Mouse (Mus musculus) liver, adult 2 months (tissue): ENCODE data around the gene Ptcd3. TPM values are rescaled to one million over a fixed set of nuclear protein-coding genes. Genes with fewer than 3 reads are reported as not detected.
A peak's percentile ranks its signal among the peaks of the same experiment; 100 is the strongest.

Experiments used
- DNase-seq: peaks from one replicate; pipeline ENCODE4 v3.0.0-alpha.2; 2011; ENCODE audit warnings: low read depth, low spot score; ENCODE audit errors: extremely low read depth
- H3K27ac ChIP-seq: fragments of 200-500 bp; replicated peaks from 2 replicates; pipeline ENCODE4 v1.5.1; 2012; ENCODE audit warnings: low read depth, mild to moderate bottlenecking, control low read depth, inconsistent platforms, low read length; ENCODE audit not compliant: insufficient read depth
- H3K27me3 ChIP-seq: fragments of 200-500 bp; 2 replicates; pipeline ENCODE4 v1.6.1; 2012; ENCODE audit warnings: mild to moderate bottlenecking, moderate library complexity, low read length, inconsistent platforms; ENCODE audit not compliant: control insufficient read depth, insufficient read depth
- H3K36me3 ChIP-seq: fragments of 200-500 bp; 2 replicates; pipeline ENCODE4 v1.6.1; 2012; ENCODE audit warnings: low read length, inconsistent platforms; ENCODE audit not compliant: control insufficient read depth, insufficient read depth
- H3K4me1 ChIP-seq: fragments of 200-500 bp; 2 replicates; pipeline ENCODE4 v1.6.1; 2011; ENCODE audit warnings: low read length; ENCODE audit not compliant: control insufficient read depth, insufficient read depth
- H3K4me3 ChIP-seq: fragments of 200-500 bp; 2 replicates; pipeline ENCODE4 v1.5.1; 2011; ENCODE audit warnings: low read depth, mild to moderate bottlenecking, control low read depth, low read length, moderate library complexity; ENCODE audit not compliant: insufficient read depth
- H3K79me2 ChIP-seq: fragments of 200-500 bp; 2 replicates; pipeline ENCODE4 v1.6.1; 2012; ENCODE audit warnings: inconsistent platforms, mild to moderate bottlenecking, low read length, moderate library complexity; ENCODE audit not compliant: control insufficient read depth, insufficient read depth
- H3K9ac ChIP-seq: fragments of 200-500 bp; 2 replicates; pipeline ENCODE4 v1.6.1; 2012; ENCODE audit warnings: low read depth, mild to moderate bottlenecking, control low read depth, inconsistent platforms, low read length
- CTCF ChIP-seq: fragments of 200-500 bp; IDR thresholded peaks from 2 replicates; pipeline ENCODE4 v1.5.1; 2011; ENCODE audit warnings: low read depth, low read length, control low read depth
- POLR2A ChIP-seq: fragments of 200-500 bp; IDR thresholded peaks from 2 replicates; pipeline ENCODE4 v1.6.1; 2011; ENCODE audit warnings: low read length, control low read depth; ENCODE audit not compliant: insufficient read depth; ENCODE audit errors: extremely low read depth
- WGBS: fragments of 180-500 bp; shearing (Covaris S2); methylation state at CpG from one replicate; pipeline ENCODE4 v1.1.7; 2018; 5-methylcytosine and 5-hydroxymethylcytosine counted together
- polyA plus RNA-seq: library from polyadenylated mRNA; depleted of rRNA; stranded (reverse); fragments of >200 nt; gene quantifications from 2 replicates; pipeline ENCODE4 v1.2.3, GENCODE M21; 2012; rRNA removed
- total RNA-seq: library from RNA; depleted of rRNA; stranded (reverse); fragments of >200 nt; gene quantifications from 2 replicates; pipeline ENCODE4 v1.2.3, GENCODE M21; 2014; rRNA removed

Gene Ptcd3
- total and polyA plus RNA-seq, 2 experiments = 9.1 to 58.9 TPM

GRCm38 (mm10) chr6:71840597-71841290 lies 67.8 kb downstream of the Ptcd3 start:
- H3K4me3 ChIP-seq = no peak overlapping the region
- H3K27me3 ChIP-seq = no peaks in the 10 kb centered on the region
- no peak overlapping the region for H3K9ac ChIP-seq
- peak overlapping the region; percentile 78; the same call in 1 of the 2 replicates for H3K27ac ChIP-seq
- DNase-seq = peak; percentile 87
- H3K4me1 ChIP-seq = peaks cover 18% of the 10 kb centered on the region
- 76% methylated on average over 1 of the region's 1 CpGs for WGBS
- peaks cover 23% of the 10 kb centered on the region; the same call in 1 of the 2 replicates for H3K79me2 ChIP-seq
- TF ChIP-seq POLR2A (no peak), CTCF (no peak)
- peaks cover 7% of the 10 kb centered on the region for H3K36me3 ChIP-seq

DNA sequence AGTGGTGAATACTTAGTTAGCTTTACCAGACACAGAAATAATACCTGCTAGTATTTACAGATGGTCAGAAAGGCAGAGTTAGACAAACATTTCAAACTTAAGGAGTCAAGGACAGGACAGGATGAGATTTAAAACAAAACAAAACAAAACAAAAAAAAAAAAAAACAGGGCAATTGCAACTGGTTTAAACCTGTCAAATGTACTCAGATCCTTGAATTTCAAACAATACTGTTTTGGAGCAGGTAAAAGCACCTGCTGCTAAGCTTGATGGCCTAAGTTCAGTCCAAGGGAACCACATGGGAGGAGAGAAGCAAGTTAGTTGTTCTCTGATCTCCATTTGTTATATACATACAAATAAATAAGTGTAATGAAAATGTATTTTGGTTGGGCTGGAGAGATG lies 68.7 kb downstream of the Ptcd3 start:
- Histone ChIP-seq H3K27me3 (no peaks in the 10 kb centered on the region), H3K9ac (no peak overlapping the region), H3K79me2 (peaks cover 26% of the 10 kb centered on the region; the same call in 1 of the 2 replicates), H3K36me3 (no peaks in the 10 kb centered on the region), H3K4me1 (peaks cover 18% of the 10 kb centered on the region), H3K27ac (peak overlapping the region; percentile 28; the same call in 1 of the 2 replicates), H3K4me3 (no peak overlapping the region)
- no peak for TF ChIP-seq POLR2A
- TF ChIP-seq CTCF = no peak
- peak; percentile 17 for DNase-seq

DNA sequence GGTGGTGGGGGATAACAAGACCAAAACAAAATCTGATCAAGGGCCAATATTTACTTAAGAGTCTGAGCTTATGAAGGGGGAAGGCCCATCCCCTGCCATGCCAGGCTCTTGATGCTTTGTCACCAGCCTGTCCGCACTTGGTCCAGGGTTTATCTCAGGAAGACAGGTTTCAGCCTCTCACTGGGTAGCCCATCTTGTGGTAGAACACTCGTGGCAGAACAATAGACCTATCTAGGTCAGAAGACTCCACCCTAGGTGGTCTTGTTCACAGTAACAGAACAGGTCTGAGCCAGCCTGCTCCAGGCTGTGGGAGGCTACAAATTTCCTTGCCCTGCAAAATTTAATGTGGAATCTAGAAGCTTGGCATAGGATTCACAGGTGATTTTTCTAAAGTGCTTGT lies 71.7 kb downstream of the Ptcd3 start:
- DNase-seq = no peak
- no peak overlapping the region for H3K4me3 ChIP-seq
- WGBS = 83% methylated on average over 2 of the region's 2 CpGs
- TF ChIP-seq POLR2A (no peak), CTCF (no peak)
- peaks cover 22% of the 10 kb centered on the region; the same call in 1 of the 2 replicates for H3K79me2 ChIP-seq
- 0 out of 2 replicates have a peak, but pooled peaks cover 2% of the 10 kb centered on the region for H3K36me3 ChIP-seq
- peaks cover 23% of the 10 kb centered on the region for H3K4me1 ChIP-seq
- H3K27ac ChIP-seq = no peak overlapping the region
- no peak overlapping the region for H3K9ac ChIP-seq
- no peaks in the 10 kb centered on the region for H3K27me3 ChIP-seq

- 0% methylated on average over 21 of the region's 21 CpGs for WGBS
These were observed 77.0 kb downstream of the Ptcd3 start for GRCm38 (mm10) chr6:71831581-71831960.

GRCm38 (mm10) chr6:71830690-71831580 lies 77.6 kb downstream of the Ptcd3 start, which contains the start of gene Immt:
Immt (plus strand) TSS chr6:71831331.
- Histone ChIP-seq H3K79me2 (peaks cover 6% of the 10 kb centered on the region; the same call in 1 of the 2 replicates), H3K4me1 (peaks cover 5% of the 10 kb centered on the region; the same call in 1 of the 2 replicates), H3K36me3 (0 out of 2 replicates have a peak, but pooled peaks cover 2% of the 10 kb centered on the region), H3K27me3 (no peaks in the 10 kb centered on the region), H3K4me3 (peak within 1 kb of the TSS; percentile 88), H3K9ac (peak within 1 kb of the TSS; percentile 93), H3K27ac (peak within 1 kb of the TSS; percentile 94)
- TF ChIP-seq POLR2A (peak; percentile 86), CTCF (no peak)
- under 1% methylated on average over 64 of the region's 64 CpGs for WGBS
- peak; percentile 94 for DNase-seq

More at GRCm38 (mm10) chr6:71831581-71831960, 77.0 kb downstream of the Ptcd3 start:
- H3K9ac ChIP-seq = peak overlapping the region; percentile 93
- H3K4me3 ChIP-seq = peak overlapping the region; percentile 88
- H3K27me3 ChIP-seq = no peaks in the 10 kb centered on the region
- H3K27ac ChIP-seq = peak overlapping the region; percentile 94
- H3K4me1 ChIP-seq = peaks cover 5% of the 10 kb centered on the region; the same call in 1 of the 2 replicates
- peak; percentile 92 for DNase-seq
- TF ChIP-seq POLR2A (no peak), CTCF (no peak)
- peaks cover 9% of the 10 kb centered on the region; the same call in 1 of the 2 replicates for H3K79me2 ChIP-seq
- H3K36me3 ChIP-seq = 0 out of 2 replicates have a peak, but pooled peaks cover 2% of the 10 kb centered on the region

Other genes with a start within 250 kb of the Ptcd3 start
- 0.74 and 0.94 TPM in 2 replicates for gene Reep1, start 201.2 kb downstream of the Ptcd3 start, total RNA-seq
- 0.22 and 0.40 TPM in 2 replicates for gene Reep1, start 201.2 kb downstream of the Ptcd3 start, polyA plus RNA-seq
- 13.5 and 14.4 TPM in 2 replicates for gene Mrpl35, start 81.8 kb downstream of the Ptcd3 start, total RNA-seq
- gene Mrpl35, start 81.8 kb downstream of the Ptcd3 start, polyA plus RNA-seq = 8.6 and 9.5 TPM in 2 replicates
- 90.5 and 100 TPM in 2 replicates for gene Immt, start 77.4 kb downstream of the Ptcd3 start, total RNA-seq
- gene Immt, start 77.4 kb downstream of the Ptcd3 start, polyA plus RNA-seq = 34.3 and 38.8 TPM in 2 replicates
- gene Polr1a, start 303 bp upstream of the Ptcd3 start, total RNA-seq = 9.3 and 15.2 TPM in 2 replicates
- 6.4 and 8.6 TPM in 2 replicates for gene Polr1a, start 303 bp upstream of the Ptcd3 start, polyA plus RNA-seq
- gene St3gal5, start 188.8 kb upstream of the Ptcd3 start, total RNA-seq = 115 and 162 TPM in 2 replicates
- gene St3gal5, start 188.8 kb upstream of the Ptcd3 start, polyA plus RNA-seq = 61.4 and 133 TPM in 2 replicates